Mouse (Mus musculus) liver, embryonic 11.5 days (tissue): ENCODE measurements around the gene Ing5. TPM values are rescaled to one million over a fixed set of nuclear protein-coding genes. Genes with fewer than 3 reads are reported as not detected.

ENCODE experiments used
- ATAC-seq: fragments of 200-750 bp; cut with Nextera tagmentation; replicated peaks from 2 replicates; pipeline ENCODE4 v1.8.0; 2017; ENCODE audit warnings: moderate number of reproducible peaks, mild to moderate bottlenecking, moderate TSS enrichment, moderate library complexity; ENCODE audit not compliant: low FRiP score
- DNase-seq: peaks from one replicate; pipeline ENCODE4 v3.0.0-alpha.2; 2017; ENCODE audit warnings: low spot score
- H3K27ac ChIP-seq: fragments of 300-500 bp; sonication (generic); 2 replicates; pipeline ENCODE4 v1.5.1; 2014; ENCODE audit warnings: mild to moderate bottlenecking, low read depth, low read length, control low read depth
- H3K27me3 ChIP-seq: fragments of 300-500 bp; sonication (generic); replicated peaks from 2 replicates; pipeline ENCODE4 v1.6.1; 2014; ENCODE audit warnings: low read length, mixed read lengths; ENCODE audit not compliant: control insufficient read depth, insufficient read depth
- H3K36me3 ChIP-seq: fragments of 300-500 bp; sonication (generic); 2 replicates; pipeline ENCODE4 v1.6.1; 2014; ENCODE audit warnings: mild to moderate bottlenecking, low read length, moderate library complexity, mixed read lengths; ENCODE audit not compliant: control insufficient read depth, insufficient read depth
- H3K4me1 ChIP-seq: fragments of 300-500 bp; sonication (generic); replicated peaks from 2 replicates; pipeline ENCODE4 v1.6.1; 2014; ENCODE audit warnings: low read length, mixed read lengths; ENCODE audit not compliant: control insufficient read depth, insufficient read depth
- H3K4me2 ChIP-seq: fragments of 300-500 bp; sonication (generic); 2 replicates; pipeline ENCODE4 v1.6.1; 2014; ENCODE audit warnings: mild to moderate bottlenecking, control low read depth, moderate library complexity
- H3K4me3 ChIP-seq: fragments of 300-500 bp; sonication (generic); 2 replicates; pipeline ENCODE4 v1.5.1; 2014; ENCODE audit warnings: low read depth, low read length, control low read depth
- H3K9ac ChIP-seq: fragments of 300-500 bp; sonication (generic); 2 replicates; pipeline ENCODE4 v1.6.1; 2014; ENCODE audit warnings: low read depth, low read length, control low read depth
- H3K9me3 ChIP-seq: fragments of 300-500 bp; sonication (generic); 2 replicates; pipeline ENCODE4 v1.6.1; 2016; ENCODE audit warnings: low read length, inconsistent platforms, mixed read lengths; ENCODE audit not compliant: control insufficient read depth
- WGBS: fragments of 180-500 bp; shearing (Covaris S2); extraction: QIAGEN DNeasy Blood & Tissue Kit; methylation state at CpG from one replicate; pipeline ENCODE4 v1.1.7; 2014; 5-methylcytosine and 5-hydroxymethylcytosine counted together
- polyA plus RNA-seq: library from polyadenylated mRNA; unstranded; fragments of >200 nt; fragmentation: Nextera tagmentation; extraction: Ambion mirVana; gene quantifications from 2 replicates; pipeline ENCODE4 v1.2.1, GENCODE M21; 2014

Gene Ing5
- polyA plus RNA-seq, 1 experiment from 2014 or later = 23.1 TPM

GRCm38 (mm10) chr1:93767600-93767999 is 36.2 kb upstream of the Ing5 start:
- Histone ChIP-seq H3K27ac (no peak overlapping the region), H3K9ac (no peak overlapping the region), H3K27me3 (no peaks in the 10 kb centered on the region), H3K4me3 (no peak overlapping the region), H3K36me3 (peaks cover 16% of the 10 kb centered on the region), H3K9me3 (no peaks in the 10 kb centered on the region; the same call in 1 of the 2 replicates), H3K4me1 (no peaks in the 10 kb centered on the region), H3K4me2 (no peak overlapping the region)
- DNase-seq = no peak
- no peak for ATAC-seq
- WGBS = 86% methylated on average over 6 of the region's 6 CpGs

GRCm38 (mm10) chr1:93769901-93770300 is 33.9 kb upstream of the Ing5 start:
- DNase-seq (no peak), ATAC-seq (no peak)
- no peak overlapping the region for H3K4me2 ChIP-seq
- no peak overlapping the region for H3K9ac ChIP-seq
- 91% methylated on average over 3 of the region's 3 CpGs for whole genome bisulfite sequencing
- H3K9me3 ChIP-seq = no peaks in the 10 kb centered on the region; the same call in 1 of the 2 replicates
- peaks cover 26% of the 10 kb centered on the region for H3K36me3 ChIP-seq
- no peaks in the 10 kb centered on the region for H3K27me3 ChIP-seq
- no peaks in the 10 kb centered on the region for H3K4me1 ChIP-seq
- H3K27ac ChIP-seq = no peak overlapping the region
- no peak overlapping the region for H3K4me3 ChIP-seq

GRCm38 (mm10) chr1:93776686-93777085 is 27.1 kb upstream of the Ing5 start:
- DNase-seq (no peak), ATAC-seq (no peak)
- Histone ChIP-seq H3K27me3 (no peaks in the 10 kb centered on the region), H3K4me2 (no peak overlapping the region), H3K27ac (no peak overlapping the region), H3K4me1 (no peaks in the 10 kb centered on the region), H3K9ac (no peak overlapping the region), H3K4me3 (no peak overlapping the region), H3K36me3 (peaks cover 44% of the 10 kb centered on the region), H3K9me3 (no peaks in the 10 kb centered on the region)
- WGBS = 90% methylated on average over 5 of the region's 5 CpGs

GRCm38 (mm10) chr1:93786912-93787311 is 16.9 kb upstream of the Ing5 start:
- no peak for ATAC-seq
- no peak overlapping the region for H3K9ac ChIP-seq
- 88% methylated on average over 2 of the region's 2 CpGs for WGBS
- no peaks in the 10 kb centered on the region for H3K27me3 ChIP-seq
- DNase-seq = no peak
- no peak overlapping the region for H3K27ac ChIP-seq
- H3K4me1 ChIP-seq = no peaks in the 10 kb centered on the region
- H3K4me2 ChIP-seq = no peak overlapping the region
- H3K9me3 ChIP-seq = no peaks in the 10 kb centered on the region
- no peak overlapping the region for H3K4me3 ChIP-seq
- peaks cover 62% of the 10 kb centered on the region for H3K36me3 ChIP-seq

- Histone ChIP-seq H3K9me3 (no peaks in the 10 kb centered on the region), H3K9ac (no peak overlapping the region), H3K4me1 (peaks cover 4% of the 10 kb centered on the region; the same call in 1 of the 2 replicates), H3K4me3 (no peak overlapping the region), H3K27ac (no peak overlapping the region), H3K27me3 (no peaks in the 10 kb centered on the region), H3K36me3 (peaks cover 61% of the 10 kb centered on the region), H3K4me2 (no peak overlapping the region)
- DNase-seq (no peak), ATAC-seq (no peak)
- 92% methylated on average over 8 of the region's 8 CpGs for WGBS
These were observed 9.2 kb upstream of the Ing5 start for GRCm38 (mm10) chr1:93794526-93794925.

GRCm38 (mm10) chr1:93795886-93796285 is 7.9 kb upstream of the Ing5 start:
- Histone ChIP-seq H3K27ac (no peak overlapping the region), H3K4me1 (peaks cover 10% of the 10 kb centered on the region), H3K9ac (no peak overlapping the region), H3K27me3 (no peaks in the 10 kb centered on the region), H3K36me3 (peaks cover 59% of the 10 kb centered on the region), H3K4me2 (no peak overlapping the region), H3K4me3 (no peak overlapping the region), H3K9me3 (no peaks in the 10 kb centered on the region)
- 89% methylated on average over 8 of the region's 8 CpGs for WGBS
- ATAC-seq (no peak), DNase-seq (no peak)

- WGBS = 62% methylated on average over 21 of the region's 21 CpGs
- peaks cover 22% of the 10 kb centered on the region for H3K36me3 ChIP-seq
- H3K4me2 ChIP-seq = peak overlapping the region; percentile 77
- H3K4me1 ChIP-seq = peaks cover 34% of the 10 kb centered on the region
- peak overlapping the region; percentile 95 for H3K27ac ChIP-seq
- no peaks in the 10 kb centered on the region for H3K27me3 ChIP-seq
- no peaks in the 10 kb centered on the region for H3K9me3 ChIP-seq
- DNase-seq (no peak), ATAC-seq (no peak)
- H3K4me3 ChIP-seq = peak overlapping the region; percentile 88
- peak overlapping the region; percentile 94 for H3K9ac ChIP-seq
These were observed 2.9 kb upstream of the Ing5 start for GRCm38 (mm10) chr1:93800670-93801503.

- H3K36me3 ChIP-seq = peaks cover 29% of the 10 kb centered on the region
- no peaks in the 10 kb centered on the region for H3K9me3 ChIP-seq
- H3K4me1 ChIP-seq = peaks cover 37% of the 10 kb centered on the region
- peak within 1 kb of the TSS; percentile 77 for H3K4me2 ChIP-seq
- H3K27me3 ChIP-seq = no peaks in the 10 kb centered on the region
- peak within 1 kb of the TSS; percentile 88 for H3K4me3 ChIP-seq
- peak within 1 kb of the TSS; percentile 95 for H3K27ac ChIP-seq
- WGBS = under 1% methylated on average over 42 of the region's 42 CpGs
- H3K9ac ChIP-seq = peak within 1 kb of the TSS; percentile 94
- ATAC-seq = peak; percentile 70
- DNase-seq = peak; percentile 86
These were observed 2.0 kb upstream of the Ing5 start, which contains the start of gene Dtymk for GRCm38 (mm10) chr1:93801741-93802238. TSS of gene Dtymk (minus strand) at chr1:93801934.

- DNase-seq = no peak
- Histone ChIP-seq H3K4me3 (peak overlapping the region; percentile 88), H3K9ac (peak overlapping the region; percentile 69), H3K36me3 (peaks cover 31% of the 10 kb centered on the region), H3K27me3 (no peaks in the 10 kb centered on the region), H3K4me2 (peak overlapping the region; percentile 77), H3K27ac (peak overlapping the region; percentile 95), H3K4me1 (peaks cover 37% of the 10 kb centered on the region), H3K9me3 (no peaks in the 10 kb centered on the region)
- no peak for ATAC-seq
- WGBS = 63% methylated on average over 5 of the region's 5 CpGs
These were observed 994 bp upstream of the Ing5 start for GRCm38 (mm10) chr1:93802771-93803170.
